Mouse (Mus musculus) right cerebral cortex, postnatal 36 days (tissue): Measurements from ENCODE around the gene Crb3.

ENCODE experiments used
- DNase-seq, 2 experiments: peaks; one replicate each; pipeline ENCODE4 v3.0.0; 2022; ENCODE audit warnings: low spot score in 2 of 2, mixed read lengths in 1 of 2

Crb3 gene

DNA sequence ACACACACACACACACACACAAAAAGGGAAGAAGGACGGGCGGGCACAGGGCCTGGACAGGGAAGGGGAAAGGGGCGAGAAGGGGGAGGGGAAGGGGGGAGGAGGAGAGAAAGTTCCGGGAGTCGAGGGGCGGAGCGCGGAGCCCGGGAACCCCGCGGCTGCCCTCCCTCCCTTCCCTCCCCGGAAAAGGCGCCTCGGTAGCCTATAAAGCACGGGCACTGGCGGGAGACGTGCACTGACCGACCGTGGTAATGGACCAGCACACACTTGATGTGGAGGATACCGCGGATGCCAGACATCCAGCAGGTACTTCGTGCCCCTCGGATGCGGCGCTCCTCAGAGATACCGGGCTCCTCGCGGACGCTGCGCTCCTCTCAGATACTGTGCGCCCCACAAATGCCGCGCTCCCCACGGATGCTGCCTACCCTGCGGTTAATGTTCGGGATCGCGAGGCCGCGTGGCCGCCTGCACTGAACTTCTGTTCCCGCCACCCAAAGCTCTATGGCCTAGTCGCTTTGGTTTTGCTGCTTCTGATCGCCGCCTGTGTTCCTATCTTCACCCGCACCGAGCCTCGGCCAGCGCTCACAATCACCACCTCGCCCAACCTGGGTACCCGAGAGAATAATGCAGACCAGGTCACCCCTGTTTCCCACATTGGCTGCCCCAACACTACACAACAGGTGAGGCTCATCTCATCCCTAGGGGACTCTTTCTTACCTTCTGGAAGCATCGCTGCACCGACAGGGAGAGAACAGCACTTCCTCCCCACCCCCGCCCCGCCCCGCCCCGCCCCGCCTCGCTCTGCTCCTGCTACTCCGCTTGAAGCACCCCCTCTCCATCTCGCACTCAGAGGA is 46.5 kb downstream of the Crb3 start, which contains the start of gene Tnfsf9:
TSS of gene Tnfsf9 (plus strand) at position 145 of the 854 bp plus-strand sequence.
- no peak for DNase-seq

DNA sequence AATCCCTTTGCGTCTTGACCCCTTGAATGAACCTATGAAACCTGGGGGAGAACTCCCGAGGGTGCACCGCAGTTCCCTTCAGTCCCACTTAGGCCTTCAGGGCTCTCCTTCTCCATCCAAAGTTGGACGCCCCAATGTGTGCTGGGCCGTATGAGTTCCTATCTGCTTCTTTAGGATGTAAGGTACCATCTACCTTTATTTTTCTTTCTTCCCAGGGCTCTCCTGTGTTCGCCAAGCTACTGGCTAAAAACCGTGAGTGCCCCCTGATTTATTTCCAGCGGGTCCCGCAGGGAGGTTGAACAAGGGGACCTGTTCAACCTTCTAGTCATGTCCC is 47.1 kb downstream of the Crb3 start:
- DNase-seq: no peak

DNA sequence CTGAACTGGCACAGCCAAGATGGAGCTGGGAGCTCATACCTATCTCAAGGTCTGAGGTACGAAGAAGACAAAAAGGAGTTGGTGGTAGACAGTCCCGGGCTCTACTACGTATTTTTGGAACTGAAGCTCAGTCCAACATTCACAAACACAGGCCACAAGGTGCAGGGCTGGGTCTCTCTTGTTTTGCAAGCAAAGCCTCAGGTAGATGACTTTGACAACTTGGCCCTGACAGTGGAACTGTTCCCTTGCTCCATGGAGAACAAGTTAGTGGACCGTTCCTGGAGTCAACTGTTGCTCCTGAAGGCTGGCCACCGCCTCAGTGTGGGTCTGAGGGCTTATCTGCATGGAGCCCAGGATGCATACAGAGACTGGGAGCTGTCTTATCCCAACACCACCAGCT is 48.2 kb downstream of the Crb3 start:
- no peak for DNase-seq

DNA sequence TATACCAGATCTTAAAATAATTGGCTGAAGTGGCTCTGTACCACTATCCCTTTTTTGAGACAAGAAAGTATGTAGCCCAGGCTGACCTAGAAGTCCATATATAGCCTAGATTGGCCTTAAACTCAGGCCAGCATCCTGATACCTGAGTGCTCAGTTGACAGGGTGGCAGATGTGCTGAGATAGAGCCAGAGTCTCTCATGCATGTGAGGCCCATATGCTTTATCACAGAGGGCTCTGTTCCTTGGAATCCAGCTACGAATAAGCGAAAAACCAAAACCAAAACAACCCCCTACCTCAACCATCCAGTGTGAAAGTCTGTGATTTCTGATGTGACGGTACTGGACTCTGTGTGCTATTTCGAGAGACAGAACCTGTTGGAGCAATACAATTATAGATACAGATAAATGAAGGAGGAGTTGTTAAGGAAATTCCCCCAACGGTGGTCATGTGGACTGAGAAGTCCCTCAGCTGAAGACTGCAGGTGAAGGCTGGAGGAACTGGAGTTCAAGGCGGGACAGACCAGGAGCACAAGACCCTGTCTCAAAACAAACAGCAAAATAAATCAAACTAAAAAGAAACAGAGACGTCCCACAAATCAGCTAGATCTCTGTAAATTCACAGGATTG is 49.2 kb downstream of the Crb3 start:
- no peak for DNase-seq

DNA sequence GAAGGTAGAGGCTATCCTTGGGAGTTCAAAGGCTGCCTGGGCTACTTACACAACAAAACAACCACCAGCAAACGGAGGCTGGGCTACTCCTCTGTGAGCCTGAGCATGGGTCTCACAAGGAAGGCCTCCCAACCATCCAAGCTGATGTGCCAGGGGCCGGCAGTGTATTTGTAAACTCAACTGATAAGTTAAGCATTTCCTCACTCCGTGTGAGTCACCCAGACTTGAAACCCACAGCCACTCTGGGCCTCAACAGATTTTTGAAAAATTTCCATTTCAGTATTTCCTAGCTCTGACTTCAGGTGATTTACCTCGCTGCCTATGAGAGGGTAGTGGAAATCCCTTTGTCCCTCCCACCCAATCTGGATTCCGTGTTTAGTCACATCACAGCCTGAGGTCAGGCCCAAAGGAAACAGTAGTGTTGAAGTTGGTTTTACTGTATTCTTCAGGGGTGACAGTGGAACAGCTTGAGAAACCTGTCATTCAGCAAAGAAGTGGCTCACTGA is 49.8 kb downstream of the Crb3 start:
- no peak for DNase-seq

DNA sequence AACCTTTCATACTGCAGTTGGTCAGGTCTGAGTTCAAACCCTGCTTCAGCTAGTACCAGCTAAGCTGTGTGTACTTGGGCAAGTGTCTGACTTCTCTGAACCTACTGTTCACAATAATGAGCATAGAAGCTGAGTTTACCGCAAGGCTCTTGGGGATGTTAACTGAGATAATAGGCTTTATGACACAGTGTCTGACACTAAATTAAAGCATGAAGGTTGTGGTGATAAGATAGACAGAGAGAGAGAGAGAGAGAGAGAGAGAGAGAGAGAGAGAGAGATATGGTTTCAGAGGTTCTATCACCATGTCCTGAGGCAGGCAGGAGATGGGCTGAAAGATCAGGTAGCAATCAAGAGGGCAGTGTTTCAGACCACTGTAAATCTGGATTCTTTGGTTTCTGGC is 51.1 kb downstream of the Crb3 start:
- DNase-seq: no peak

DNA sequence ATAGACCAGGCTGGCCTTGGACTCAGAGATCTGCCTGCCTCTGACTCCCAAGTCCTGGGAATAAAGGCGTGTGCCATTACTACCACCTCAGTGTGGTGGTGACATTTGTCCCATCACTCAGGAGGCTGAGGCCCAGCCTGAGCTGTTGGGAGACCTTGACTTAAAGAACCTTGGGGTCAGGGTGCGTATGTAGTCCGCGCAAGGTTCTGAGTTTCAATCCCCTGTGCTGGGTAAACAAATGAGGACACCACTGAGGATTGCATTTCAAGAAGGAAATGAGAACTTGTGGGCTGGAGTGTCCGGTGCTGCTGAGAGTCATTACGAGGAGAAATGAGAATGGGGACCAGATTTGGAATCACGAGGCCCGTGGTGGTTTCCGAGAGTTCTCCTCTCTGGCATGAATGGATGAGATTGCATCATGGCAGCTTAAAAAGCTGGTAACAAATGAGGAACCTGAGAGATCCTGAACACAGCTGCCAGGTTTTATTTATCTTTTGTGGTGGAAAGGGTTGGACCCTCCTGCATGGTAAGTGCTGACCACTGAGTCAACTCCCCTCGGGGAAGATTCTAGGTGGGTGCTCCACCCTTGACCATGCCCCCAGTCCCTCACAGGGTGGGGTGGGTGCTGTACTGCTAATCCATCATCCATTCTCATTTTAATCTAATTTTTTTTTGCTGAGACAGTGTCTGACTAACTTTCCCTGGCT is 54.0 kb downstream of the Crb3 start:
- DNase-seq: no peak
